Mouse (Mus musculus) c-Kit-positive CD71-positive TER-119-negative erythroid progenitor cells, embryonic 14.5 days (primary cell): ENCODE data around the gene Ppm1e.
"Not testable (repeated sequence)": the region's sequence is repeated elsewhere in the genome, so short reads cannot be mapped to it uniquely, and the experiment has no call there.

Experiments
- DNase-seq: peaks from one replicate; pipeline ENCODE4 v3.0.0-alpha.2; 2013; ENCODE audit warnings: low read depth

Ppm1e gene

GRCm38 (mm10) chr11:87309329-87310074, 49.3 kb downstream of the Ppm1e start:
- DNase-seq: peak; percentile 60

GRCm38 (mm10) chr11:87299066-87299465, 59.8 kb downstream of the Ppm1e start:
- DNase-seq: no peak

- DNase-seq: no peak
Measured at GRCm38 (mm10) chr11:87296467-87296866, 62.4 kb downstream of the Ppm1e start.

- DNase-seq: no peak
Measured at GRCm38 (mm10) chr11:87295636-87296035, 63.2 kb downstream of the Ppm1e start.

DNA sequence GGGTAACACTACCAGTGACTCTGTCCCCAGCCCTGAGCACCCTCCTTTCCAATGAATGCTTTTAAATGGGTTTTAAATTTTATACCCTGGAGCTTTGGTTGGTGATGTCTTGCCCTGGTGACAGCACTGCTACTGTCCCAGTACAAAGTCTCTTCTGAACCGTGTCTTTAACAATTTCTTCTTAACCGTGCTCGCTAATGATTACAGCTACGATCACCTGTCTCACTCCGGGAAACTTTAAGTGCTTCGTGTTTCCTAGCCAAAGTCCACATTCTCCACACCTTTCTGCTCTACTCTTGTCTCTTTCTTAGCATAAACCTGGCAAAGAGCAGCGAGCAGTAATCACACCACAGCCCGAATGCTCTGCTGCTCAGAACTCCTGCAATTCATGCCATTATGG, 69.5 kb downstream of the Ppm1e start:
- DNase-seq: no peak

DNA sequence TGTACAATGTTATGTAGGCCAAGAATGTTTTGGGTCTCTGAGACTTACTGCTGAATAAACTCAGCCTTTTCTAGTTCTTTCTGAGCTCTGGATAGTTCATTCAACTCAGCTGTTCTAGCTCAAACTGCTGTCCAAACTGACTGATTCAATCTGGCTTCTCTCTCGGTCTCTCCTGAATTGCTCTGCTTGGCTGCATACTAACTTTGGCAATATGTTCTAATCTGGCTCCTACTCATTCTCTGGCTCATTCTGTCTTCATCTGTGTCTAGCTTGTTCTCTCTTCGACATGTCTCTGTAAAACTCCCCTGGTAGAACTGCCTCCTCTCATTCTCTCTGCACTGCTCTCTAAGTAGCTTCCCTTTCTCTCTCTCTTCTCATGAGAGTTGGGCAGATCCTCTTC, 72.6 kb downstream of the Ppm1e start:
- no peak for DNase-seq

DNA sequence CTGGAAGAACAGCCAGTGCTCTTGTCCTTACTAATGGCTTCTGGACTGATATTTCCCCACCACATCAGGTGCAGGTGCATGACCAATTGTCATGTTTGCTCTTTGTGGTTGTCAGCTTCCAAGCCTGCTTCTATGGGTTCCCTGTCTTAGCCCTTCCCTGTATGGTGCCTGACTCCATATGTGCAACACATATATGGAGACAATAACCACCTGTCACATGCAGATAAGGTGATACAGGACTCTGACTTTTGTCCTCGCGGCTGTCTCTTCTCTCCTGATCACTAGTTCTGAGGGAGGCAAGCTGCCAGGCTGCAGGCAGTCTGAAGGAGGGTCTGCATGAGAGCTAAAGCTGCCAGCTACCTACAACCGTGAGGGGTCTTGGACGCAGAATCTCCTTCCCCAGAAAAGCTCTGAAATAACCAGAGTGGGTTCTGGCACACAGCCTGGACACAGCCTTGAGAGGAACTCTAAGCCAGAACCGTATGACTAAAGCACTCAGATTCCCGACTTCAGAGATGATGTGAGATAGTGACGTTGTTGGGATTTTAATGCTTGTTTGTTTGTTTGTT, 76.8 kb downstream of the Ppm1e start:
- no peak for DNase-seq

GRCm38 (mm10) chr11:87279461-87279860, 79.4 kb downstream of the Ppm1e start:
- DNase-seq: no peak

GRCm38 (mm10) chr11:87278807-87279206, 80.0 kb downstream of the Ppm1e start:
- no peak for DNase-seq

GRCm38 (mm10) chr11:87276240-87276985, 82.4 kb downstream of the Ppm1e start:
- no peak for DNase-seq

- DNase-seq: no peak
Measured at GRCm38 (mm10) chr11:87275420-87276048, 83.3 kb downstream of the Ppm1e start.

GRCm38 (mm10) chr11:87272725-87273124, 86.1 kb downstream of the Ppm1e start:
- no peak for DNase-seq

GRCm38 (mm10) chr11:87271479-87271878, 87.3 kb downstream of the Ppm1e start:
- DNase-seq: no peak

DNA sequence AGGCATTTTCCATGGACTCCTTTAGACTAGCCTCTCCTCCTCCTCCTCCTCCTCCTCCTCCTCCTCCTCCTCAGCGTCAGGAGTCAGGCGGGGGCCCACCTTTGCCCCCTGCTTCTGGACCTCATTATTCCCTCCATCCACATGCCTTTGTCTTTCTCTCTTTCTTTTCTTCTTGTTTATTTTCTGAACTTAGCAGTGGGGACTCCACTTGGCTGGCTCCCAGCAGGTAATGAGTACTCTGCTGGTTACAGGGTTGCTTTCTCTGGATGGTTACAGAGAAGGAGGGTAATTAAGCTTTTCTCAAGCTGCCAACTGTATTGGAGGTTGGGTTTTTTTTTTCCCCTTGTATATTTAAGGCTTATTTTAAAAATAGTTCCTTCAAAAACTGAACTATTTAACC, 87.9 kb downstream of the Ppm1e start:
- DNase-seq: no peak

DNA sequence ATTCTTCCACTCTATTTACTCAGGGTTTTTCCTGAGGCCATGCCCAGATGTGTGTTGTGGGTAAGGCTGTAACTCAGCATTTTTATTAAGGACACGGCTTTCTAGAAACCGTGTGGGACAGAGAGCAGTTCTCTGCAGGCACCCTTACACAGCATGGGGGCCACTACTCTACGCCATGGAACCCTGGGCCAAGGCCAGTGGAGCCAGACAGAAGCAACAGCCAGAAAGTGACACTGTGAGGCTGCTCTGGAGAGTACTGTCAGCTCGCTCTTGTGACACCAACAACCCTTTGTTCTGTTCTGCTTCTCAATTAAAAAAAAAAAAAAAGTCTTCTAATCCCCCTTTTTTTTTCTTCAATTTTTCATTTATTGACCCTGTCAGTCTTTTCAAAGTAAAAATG, 88.4 kb downstream of the Ppm1e start:
- DNase-seq: no peak

- DNase-seq: no peak
Measured at GRCm38 (mm10) chr11:87268803-87269202, 90.0 kb downstream of the Ppm1e start.

- DNase-seq: no peak
Measured at GRCm38 (mm10) chr11:87266246-87266645, 92.6 kb downstream of the Ppm1e start.

DNA sequence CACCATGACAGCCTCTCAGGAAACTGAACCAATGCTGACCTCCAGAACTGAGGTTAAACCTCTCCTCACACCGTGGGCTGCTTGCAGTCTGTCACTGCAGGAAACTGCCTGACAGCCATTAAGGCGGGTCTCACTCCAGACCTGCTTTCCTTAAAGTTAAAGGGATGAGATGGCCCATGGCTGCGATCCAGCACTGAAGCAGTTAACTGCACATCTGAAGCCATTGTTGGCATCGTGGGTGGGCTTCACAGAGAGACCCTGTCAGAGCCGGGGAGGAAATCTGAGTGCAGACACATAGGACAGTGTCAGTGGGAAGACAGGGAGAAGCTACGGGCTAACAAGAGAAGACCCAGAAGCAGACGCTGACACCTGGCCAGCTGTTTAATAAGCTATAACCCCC, 94.9 kb downstream of the Ppm1e start:
- DNase-seq: no peak

DNA sequence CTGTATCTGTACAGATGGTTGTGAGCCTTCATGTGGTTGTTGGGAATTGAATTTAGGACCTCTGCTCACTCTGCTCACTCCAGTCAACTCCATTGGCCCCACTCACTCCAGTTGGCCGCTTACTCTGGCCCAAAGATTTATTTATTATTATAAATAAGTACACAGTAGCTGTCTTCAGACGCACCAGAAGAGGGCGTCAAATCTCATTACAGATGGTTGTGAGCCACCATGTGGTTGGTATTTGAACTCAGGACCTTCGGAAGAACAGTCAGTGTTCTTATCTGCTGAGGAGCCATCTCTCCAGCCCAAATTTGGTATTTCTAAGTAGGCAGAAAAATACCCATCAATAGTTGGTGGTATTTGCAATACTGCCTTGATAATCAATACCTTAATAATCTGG, 97.1 kb downstream of the Ppm1e start:
- not testable (repeated sequence) for DNase-seq

DNA sequence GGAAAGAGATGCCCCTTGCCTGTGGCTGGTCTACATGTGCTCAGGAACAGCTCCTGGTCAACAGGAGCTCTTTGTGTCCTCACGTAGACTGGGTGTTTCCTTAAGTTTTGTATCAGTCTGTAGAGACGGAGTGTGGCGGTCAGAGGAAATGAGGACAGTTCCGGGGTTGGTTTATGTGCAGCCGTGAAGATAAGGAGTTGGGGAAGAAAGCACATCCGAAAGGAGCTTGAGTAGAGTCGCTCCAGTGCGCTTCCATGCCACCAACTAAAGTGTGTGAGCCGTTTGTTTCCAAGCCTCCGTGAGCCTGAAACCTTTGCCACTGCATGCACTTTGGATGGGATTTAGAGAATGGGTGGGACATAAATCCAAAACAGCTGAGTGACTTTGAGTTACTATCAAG, 99.0 kb downstream of the Ppm1e start:
- no peak for DNase-seq

- no peak for DNase-seq
Measured at GRCm38 (mm10) chr11:87257282-87257681, 101.5 kb downstream of the Ppm1e start.

DNA sequence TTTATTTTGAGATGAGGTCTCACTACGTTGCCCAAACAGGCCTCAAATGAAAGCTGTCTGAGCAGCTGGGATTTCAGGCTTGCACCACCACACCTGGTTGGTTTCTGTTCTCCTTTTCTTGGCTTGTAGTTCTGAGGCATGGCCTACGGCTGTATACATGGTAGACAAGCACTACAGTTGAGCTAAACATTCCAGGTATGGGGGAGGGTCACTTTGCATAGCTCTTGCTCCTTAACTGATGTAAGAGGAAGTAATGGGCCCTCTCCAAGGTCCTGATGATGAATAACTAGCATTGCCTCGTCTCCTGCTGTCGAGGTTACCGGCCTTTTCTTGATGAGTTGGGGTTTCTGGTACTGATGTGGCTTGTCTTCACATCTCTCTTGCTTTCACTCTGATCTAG, 104.7 kb downstream of the Ppm1e start:
- no peak for DNase-seq

- DNase-seq: no peak
Measured at GRCm38 (mm10) chr11:87253294-87253693, 105.5 kb downstream of the Ppm1e start.
